Mouse (Mus musculus) right cerebral cortex, postnatal 36 days (tissue): Measurements from ENCODE around the gene Timm8a2.

ENCODE experiments used
- DNase-seq, 2 experiments: peaks; one replicate each; pipeline ENCODE4 v3.0.0; 2022; ENCODE audit warnings: low spot score in 2 of 2, mixed read lengths in 1 of 2

Timm8a2 gene

DNA sequence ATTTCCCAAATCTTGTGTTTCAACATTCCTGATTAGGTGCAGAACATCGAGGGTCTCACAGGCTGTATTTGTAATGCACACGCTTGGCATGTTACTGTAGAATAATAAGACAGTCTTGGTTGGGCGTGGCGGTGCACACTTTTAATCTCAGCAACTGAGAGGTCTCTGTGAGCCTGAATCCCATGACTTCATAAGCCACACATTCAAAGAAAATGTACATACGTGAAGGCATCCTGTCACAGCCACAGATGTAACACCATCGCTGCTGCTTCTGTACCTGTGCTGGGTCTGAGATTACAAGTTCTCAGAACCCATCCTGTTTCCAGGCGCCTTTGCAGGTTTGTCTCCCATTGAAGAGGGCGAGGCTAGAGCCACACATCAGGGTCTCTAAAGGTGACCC, 22.7 kb upstream of the Timm8a2 start:
- DNase-seq: no peak

DNA sequence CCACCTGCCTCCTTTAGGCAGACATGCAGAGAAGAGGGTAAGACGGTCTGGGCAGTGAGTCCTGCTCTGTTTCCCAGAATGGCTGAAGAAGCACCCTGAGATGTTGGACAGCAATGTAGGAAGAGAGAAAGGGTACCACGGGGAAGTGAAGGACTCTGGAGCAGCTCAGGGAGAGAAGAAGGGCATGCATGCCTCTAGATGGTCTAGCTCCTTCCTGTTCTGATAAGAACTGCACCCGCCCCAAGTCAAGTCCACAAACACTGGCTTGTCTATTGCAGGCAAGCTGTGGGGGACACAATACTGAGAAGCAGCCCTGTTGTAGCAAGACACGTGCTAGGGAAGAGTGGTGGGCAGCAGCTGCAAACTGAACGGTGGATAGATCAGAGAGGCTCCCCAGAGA, 22.3 kb upstream of the Timm8a2 start:
- no peak for DNase-seq

DNA sequence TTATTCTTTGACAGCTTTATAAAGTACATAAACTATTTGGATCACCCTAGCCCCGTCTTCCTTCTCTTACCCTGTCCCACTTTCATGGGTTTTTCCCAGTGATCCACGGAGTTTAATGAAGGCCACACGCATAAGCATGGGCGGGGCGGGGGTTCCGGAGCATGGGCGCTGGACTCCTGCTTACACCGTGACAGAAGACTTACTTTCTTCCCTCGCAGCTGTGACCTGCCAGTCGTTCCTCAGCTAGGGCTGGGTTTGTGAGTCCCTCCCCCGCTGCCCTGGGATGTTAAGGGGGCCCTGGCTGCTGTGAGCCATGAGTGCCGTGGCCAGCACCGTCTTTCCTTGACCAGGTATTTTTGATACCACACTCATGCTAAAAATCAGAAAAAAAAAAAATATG, 21.7 kb upstream of the Timm8a2 start:
- DNase-seq: no peak

DNA sequence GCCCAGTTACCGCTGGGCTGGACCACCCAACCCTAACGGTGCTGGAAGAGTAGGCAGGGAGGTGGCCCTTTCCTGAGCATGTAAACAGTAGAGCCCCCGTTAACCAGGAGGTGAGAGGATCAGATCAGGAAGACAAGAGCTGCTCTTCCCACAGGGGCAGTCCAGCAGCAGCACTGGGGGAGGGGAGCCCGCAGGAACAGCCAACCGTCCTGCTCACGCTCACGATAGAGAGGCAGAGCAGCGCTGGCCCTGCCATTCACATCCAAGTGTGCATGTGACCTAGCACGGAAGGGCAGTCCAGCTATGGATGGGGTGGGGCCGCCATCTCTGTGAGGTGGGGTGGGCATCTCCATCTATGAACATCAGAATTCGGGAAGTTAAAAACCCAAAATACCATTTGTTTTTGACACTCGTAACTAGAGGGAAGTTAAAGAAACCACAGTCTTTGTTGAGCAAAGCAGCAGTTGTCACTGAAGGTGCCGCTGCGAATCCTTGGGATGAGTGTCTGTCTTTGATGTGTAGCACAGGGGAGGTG, 21.0 kb upstream of the Timm8a2 start:
- no peak for DNase-seq

DNA sequence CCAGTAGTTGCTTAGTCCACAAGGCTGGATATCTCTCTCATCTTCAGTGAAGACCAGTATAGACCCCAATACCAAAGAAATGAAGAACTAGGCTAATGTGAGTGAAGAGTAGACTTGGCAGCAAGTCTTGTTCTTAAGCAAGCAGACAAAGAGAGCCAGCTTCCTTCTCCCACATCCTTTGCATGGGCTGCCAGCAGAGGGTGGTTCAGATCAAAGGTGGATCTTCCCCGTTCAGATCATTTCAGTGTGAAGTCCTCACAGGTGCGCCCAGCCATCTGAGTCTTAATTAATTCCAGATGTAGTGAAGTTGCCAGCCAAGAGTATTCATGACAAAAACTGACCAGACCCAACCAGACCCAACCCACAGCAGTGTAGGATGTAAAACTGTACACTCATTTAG, 16.5 kb upstream of the Timm8a2 start:
- DNase-seq: no peak

DNA sequence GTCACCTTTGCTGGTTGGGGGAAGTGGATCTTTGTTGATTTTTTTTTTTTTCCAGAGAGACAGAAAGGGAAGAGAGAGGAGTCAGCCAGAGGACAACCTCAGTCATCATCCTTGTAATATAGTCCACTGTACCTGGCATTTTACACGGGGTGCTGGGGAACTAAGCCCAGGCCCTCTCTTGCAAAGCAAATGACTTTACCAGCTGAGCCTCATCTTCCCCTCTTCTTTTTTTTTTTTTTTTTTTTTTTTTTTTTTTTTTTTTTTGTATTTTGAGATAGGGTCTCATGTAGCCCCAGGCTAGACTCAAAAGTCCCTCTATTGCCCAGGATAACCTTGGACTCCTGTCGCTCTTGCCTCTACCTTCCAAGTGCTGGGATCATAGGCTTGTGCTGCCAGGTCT, 15.1 kb upstream of the Timm8a2 start:
- no peak for DNase-seq

DNA sequence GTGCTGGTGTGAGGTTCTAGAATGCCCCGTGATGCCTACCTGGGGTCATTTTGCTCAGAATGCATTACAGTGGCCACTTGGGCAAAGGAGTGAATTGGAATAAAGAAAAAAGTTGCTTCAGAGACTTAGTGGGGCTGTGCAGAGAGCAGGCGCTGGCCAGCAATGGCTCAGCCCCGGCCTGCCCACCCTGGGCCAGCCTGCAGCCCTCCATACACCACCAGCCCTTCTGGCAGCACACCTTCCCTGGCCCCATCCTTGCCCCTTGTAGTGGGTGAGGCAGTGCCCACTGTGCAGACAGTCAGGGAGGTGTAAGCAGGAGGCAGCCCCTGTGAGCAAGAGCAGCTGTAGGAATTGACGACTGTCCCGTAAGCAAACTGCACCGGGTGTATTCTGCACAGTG, 13.9 kb upstream of the Timm8a2 start:
- no peak for DNase-seq

DNA sequence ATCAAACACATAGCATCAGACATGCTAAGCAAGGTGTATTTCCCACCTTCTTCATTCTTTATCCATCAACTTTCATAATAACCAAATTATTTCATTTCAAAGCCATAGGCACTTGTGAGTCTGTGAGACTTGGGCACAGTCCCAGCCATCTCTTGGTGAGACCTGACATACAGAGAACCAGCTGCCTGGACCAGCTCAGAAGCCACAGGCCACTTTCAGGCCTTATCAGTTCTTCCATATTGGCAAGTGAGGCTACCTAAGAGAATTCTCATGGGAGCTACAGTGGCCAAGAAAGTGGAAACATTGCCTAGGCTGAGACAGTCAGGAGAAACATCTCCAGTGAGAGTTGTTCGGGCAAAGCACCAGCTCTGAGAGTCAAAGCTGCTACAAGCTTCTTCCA, 11.4 kb upstream of the Timm8a2 start:
- DNase-seq: no peak

DNA sequence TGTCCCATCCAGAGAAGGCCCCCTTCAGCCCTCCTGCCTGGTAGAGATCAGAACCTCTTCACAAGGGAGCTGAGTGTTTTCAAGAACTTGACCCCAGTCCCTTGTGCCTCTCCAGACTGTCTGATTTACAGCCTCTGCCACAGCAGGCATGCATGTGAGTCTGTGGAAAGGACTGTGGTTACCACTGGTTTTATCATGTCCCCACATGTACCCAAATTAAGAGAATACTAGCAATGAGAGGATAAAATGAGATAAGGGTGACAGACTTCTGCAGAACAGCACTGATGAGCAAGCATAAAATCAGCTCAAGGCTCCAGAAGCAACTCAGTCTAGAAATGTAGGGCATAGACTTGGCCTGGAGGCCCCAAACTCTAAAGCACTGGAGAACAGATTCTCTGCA, 10.5 kb upstream of the Timm8a2 start:
- no peak for DNase-seq

DNA sequence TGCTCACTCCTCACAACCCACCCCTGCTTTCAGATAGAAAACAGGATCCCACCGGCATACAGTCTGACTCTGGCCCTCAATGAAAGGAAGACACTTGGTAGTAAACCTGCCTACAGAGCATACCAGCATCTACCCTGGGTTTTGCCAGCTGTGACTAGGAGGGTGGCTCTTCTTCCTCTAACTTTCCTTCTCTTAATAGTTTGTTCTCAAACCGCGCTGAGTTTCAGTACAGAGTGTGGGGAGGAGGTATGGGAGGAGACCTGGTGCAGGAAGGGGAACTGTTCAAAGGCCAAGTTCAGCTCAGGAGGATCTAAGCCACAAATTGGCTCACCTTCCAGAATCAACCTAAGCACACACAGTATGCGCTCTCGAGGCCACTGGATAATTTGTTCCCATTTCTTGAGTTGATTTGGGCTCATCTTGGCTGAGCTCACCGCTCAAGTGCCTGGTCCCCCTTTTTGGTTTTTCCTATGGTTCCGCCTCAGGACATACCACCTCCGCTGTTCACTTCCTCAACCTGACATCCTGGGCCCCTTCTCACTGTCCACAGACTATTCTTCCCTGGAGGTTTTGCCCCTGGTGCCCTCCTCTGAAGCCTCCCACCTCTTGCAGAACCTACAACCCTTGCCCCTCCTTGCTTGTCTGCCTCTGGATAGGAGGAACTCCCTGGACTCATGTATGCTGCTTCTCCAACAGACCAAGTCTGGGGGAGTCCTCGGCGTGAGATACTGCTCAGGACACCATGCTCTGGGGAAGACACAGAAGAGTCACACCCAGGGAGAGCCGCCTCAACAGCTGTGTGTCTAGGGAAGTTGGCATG, 5.3 kb upstream of the Timm8a2 start:
- no peak for DNase-seq

DNA sequence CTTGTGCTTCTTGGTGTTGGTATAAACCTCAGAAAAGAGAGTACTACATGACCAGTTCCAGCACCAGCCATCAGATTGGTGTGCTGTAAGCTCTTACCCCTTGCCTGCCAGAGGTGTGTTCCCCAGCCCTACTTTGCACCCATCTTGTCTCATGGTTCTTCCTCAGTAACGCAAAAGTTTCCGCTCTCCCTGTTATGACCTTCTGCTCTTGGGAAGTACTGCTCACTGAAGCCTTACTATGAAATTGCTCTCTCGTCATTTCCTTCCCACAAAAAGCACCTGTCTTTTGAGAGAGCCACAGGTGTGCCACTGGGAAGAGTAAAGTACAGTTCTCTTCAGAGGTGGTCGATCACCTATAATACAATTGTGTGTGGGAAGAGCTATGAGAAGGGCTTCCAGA, 4.6 kb upstream of the Timm8a2 start:
- DNase-seq: no peak

DNA sequence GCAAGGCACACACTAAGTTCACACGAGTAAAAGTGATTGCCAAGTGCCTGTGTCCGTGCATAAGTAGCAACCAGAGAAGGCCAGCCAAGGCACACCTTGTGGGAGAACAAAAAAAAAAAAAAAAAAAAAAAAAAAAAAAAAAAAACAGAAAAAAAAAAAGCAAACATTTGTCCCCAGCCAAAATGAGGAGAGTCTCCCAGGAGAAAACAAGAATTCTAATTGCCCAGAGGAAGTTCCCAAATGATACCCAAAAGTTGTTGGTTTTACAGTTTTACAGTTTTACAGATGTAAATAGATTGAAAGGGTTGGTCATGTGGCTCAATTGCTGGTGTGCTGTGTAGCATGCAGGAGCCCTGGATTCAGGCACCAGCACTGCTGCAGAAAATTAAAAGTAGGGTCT, 2.4 kb upstream of the Timm8a2 start:
- DNase-seq: no peak

DNA sequence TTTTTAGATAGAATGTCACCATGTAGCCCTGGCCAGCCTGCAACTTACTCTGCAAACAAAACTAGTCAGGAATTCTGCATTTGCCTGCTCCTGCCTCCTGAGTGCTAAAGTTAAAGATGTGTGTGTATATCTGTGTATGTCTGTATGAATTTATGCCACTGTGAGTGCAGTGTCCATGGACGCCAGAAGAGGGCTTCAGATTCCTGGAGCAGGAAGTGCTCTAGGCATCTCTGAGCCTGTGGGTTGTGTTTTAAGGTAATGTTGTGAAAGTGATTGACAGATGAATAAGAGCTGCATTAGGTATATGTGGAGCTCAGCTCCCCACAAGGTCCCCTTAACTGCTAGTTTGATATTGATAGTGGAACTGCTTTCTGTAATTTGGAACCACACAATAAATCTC, 707 bp downstream of the Timm8a2 start:
- no peak for DNase-seq

DNA sequence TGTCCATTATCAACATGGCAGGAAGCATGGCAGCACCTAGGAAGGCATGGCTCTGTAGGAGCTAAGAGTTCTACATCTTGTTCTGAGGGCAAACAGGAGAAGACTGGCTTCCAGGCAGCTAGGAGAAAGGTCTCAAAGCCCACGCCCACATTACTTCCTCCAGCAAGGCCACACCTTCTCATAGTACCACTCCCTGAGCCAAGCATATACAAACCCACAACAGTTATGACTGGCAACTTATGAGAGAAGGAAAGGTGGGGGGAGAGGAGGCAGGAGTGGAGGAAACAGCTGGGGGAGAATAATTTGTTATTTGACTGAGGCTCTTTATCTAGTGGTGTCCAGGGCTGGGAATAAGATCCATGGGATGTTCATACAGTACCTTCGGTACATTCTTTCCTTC, 1.4 kb downstream of the Timm8a2 start:
- no peak for DNase-seq

DNA sequence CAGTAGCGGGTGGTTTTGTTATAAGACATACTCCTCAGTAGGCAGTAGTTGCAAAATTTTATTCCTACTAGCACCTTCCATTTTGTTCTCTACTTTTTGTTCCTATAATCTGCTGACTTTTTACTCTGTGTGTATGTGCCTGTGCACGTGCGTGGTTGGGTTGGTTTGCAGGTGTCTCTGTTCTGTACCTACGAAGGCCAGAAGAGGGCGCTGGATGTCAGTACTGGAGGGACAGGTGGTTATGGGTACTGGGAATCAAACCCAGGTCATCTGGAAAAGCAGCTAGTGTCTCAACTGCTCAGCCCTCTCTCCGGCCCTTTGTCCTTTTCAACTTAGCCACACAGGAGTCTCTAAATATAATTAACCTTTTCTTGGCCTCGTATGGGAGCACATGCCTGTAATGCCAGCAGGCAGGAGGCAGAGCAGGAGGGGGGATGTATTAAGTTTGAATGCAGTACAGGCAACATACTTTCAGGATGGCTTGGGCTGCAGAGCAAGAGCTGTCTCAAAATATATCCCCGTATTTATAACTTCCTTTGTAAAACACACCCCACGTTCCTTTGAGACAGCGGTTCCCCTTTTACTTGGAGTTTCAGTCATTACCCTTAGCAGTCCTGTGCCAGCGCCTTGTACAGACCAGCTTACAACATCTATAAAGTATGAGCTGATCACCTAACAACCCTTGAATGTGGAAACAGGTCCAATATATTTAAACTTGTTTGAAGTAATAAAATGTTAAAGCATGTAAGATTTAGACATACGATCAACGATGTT, 4.6 kb downstream of the Timm8a2 start:
- DNase-seq: no peak

DNA sequence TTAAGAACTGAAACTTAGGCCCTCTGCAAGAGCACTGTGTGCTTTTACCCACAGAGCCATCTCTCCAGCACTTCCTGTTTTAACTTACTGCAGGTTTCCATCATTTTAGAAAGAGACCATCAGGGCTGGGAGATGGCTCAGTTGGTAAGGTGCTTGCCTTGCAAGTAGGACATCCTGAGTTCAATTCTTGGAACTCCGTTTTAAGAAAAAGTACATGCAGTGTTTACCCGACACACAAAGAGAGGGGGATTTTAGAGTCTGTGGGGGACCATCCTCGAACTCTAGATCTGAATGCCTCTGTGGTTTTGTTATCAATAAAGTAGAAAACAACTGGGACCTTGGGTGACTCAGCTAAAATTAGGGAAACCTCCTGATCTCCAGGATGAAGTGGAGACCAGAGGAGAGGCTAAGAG, 6.9 kb downstream of the Timm8a2 start:
- DNase-seq: no peak

DNA sequence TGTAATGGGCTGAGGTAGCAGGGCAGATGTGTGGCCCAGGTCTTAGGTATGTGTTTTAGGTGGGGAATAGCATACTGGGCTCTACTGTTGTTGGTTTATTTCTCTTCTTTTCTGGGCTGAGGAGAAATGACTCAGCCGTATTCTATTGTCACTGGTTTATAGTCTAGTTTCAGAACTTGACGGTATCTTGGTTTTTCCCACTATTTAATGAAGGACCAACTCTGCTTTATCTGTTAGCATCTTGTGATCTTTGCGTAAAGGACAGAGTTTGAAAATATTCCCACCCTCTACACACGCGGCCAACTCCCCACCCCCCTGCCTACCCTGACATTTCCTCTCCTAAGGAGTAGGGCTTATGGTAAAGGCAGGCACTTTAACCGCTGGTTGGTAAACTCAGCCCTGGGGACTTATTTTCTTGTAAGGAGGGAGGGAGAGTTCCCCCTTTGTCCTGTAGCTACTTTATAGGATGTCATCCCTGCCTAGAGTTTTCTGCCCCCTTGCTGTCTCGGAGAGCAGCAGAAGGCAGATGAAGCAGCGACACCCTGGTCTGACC, 7.7 kb downstream of the Timm8a2 start:
- no peak for DNase-seq

DNA sequence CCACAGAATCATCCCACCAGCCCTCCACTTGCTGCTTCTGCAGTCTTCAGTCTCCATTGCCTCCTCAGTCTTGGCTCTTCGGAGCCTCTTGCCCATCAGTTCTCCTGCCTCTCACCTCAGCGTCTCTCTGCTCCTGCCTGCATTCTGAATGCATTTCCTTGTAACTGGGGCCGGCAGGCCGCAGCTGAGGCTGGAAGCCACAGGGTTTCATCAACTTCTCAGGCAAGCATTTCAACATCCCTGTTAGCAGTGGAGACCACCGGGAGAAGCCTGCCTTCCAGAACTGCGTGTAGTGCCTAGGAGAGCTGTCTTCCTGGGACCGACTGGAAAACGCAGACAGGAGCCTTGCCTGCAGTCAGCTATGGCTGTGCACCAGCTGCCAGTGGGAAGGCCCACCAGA, 13.3 kb downstream of the Timm8a2 start:
- no peak for DNase-seq

DNA sequence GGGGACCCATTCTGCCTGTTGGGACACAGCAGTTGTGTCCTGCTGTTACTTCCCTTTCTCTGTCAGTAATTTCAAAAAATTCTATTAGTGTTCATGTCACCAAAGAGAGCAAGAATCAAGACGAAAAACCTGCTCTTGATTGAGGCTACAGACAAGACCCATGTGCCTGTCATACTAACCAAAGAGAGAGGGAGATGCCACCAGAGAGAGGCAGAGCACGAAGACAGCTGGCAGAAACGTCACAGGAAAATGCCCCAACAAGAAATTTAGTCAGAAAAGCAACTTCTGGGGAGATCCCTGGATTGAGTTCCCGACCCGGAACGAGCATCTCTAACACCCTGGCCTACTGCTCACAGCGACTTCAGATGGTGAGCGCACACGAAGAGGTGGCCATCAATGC, 14.3 kb downstream of the Timm8a2 start:
- DNase-seq: no peak

DNA sequence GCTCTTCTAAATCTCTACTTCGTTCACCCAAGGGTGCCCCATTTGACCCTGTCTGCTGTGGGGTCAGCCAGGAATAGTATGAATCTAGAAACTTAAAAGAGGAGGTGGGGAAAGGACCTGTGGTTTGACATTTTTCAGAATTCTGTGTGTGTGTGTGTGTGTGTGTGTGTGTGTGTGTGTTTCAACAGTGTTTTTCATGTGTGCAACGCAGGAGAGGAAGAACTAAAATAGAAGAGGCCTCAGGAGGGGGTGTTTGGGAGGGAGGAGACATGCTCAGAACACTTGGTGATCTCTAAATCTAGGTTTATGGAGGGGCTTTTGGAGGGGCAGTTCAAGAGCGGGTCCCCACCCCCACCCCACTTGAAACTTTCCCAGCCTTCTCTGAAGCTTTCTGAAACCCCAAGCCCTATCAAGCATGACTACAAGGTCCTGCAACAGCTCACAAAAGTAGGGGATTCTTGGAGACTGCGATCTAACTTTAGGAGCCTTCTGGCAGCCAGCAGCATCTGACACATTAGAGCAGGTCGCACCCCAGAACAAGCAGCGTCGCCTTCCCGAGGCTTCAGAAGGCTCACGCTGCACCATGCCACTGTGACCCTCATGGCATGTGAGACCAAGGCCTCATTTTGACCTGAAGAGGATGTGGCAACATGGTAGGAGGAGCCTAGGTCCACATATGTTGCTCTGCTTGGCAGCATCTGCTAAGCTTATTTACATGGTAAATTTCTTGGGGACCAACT, 18.6 kb downstream of the Timm8a2 start:
- DNase-seq: no peak

DNA sequence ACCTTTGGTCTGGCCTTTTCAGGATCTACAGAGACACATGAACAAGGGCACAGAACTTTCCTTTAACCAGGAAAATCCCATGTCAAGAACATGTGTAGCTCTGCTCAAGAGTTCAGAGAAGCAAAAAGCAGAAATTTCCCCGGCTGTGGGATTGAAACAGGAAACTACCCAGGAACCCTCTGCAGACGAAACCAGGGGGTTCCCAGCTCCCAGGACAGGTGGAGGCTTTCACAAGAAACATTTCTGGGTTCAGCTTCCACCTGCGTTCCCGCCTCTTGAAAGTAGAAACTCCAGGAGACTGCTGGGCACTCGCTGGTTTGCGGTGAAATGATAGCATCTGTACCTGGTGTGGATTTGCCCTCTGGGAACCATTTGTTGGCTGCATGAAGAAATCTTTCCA, 22.4 kb downstream of the Timm8a2 start:
- no peak for DNase-seq

DNA sequence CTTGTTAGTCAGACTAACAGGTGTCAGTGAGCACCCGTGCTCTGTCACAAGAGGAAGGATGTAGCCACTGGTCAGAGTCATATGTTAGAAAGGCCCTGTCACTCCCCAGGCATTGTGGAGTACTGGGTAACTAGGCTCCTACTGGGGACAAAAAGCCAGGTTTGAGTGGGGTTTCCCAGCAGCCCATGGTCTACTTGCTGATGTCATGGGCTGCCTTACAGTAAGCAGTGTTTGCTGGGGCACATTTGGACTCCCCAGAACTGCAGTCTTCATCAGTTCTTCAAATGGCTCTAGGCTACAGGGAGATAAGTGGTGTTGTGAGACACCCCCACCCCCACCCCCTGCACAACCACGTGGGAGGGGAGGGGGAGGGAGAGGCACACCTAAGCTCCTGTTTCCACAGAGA, 23.5 kb downstream of the Timm8a2 start:
- DNase-seq: no peak
